Mouse (Mus musculus) forebrain, embryonic 15.5 days (tissue): ENCODE measurements at regions not wholly inside any gene's neighbourhood (a gene's known extent, or its start where the extent isn't known, plus 50 kb on each side); places are given as distances from the start of the nearest gene placed in this dataset.
"Not testable (repeated sequence)": the region's sequence is repeated elsewhere in the genome, so short reads cannot be mapped to it uniquely, and the experiment has no call there.

Experiments used
- ATAC-seq: fragments of 200-750 bp; cut with Nextera tagmentation; replicated peaks from 2 replicates; pipeline ENCODE4 v1.8.0; 2017; ENCODE audit warnings: mild to moderate bottlenecking, moderate TSS enrichment, moderate library complexity
- H3K27ac ChIP-seq: fragments of 300-500 bp; sonication (generic); replicated peaks from 2 replicates; pipeline ENCODE4 v1.5.1; 2015; ENCODE audit warnings: mild to moderate bottlenecking, inconsistent platforms
- H3K27me3 ChIP-seq: fragments of 300-500 bp; sonication (generic); 2 replicates; pipeline ENCODE4 v1.6.1; 2015; ENCODE audit warnings: inconsistent platforms
- H3K36me3 ChIP-seq: fragments of 300-500 bp; sonication (generic); 2 replicates; pipeline ENCODE4 v1.6.1; 2015; ENCODE audit warnings: mild to moderate bottlenecking, inconsistent platforms
- H3K4me1 ChIP-seq: fragments of 300-500 bp; sonication (generic); 2 replicates; pipeline ENCODE4 v1.6.1; 2015; ENCODE audit warnings: inconsistent platforms
- H3K4me2 ChIP-seq: fragments of 300-500 bp; sonication (generic); replicated peaks from 2 replicates; pipeline ENCODE4 v1.6.1; 2015; ENCODE audit warnings: mild to moderate bottlenecking, inconsistent platforms
- H3K4me3 ChIP-seq: fragments of 300-500 bp; sonication (generic); 2 replicates; pipeline ENCODE4 v1.5.1; 2015; ENCODE audit warnings: mild to moderate bottlenecking, inconsistent platforms
- H3K9ac ChIP-seq: fragments of 300-500 bp; sonication (generic); replicated peaks from 2 replicates; pipeline ENCODE4 v1.6.1; 2015; ENCODE audit warnings: mild to moderate bottlenecking, inconsistent platforms
- H3K9me3 ChIP-seq: fragments of 300-500 bp; sonication (generic); 2 replicates; pipeline ENCODE4 v1.6.1; 2016; ENCODE audit warnings: inconsistent platforms
- WGBS: fragments of 180-500 bp; shearing (Covaris S2); methylation state at CpG from one replicate; pipeline ENCODE4 v1.1.7; 2015; ENCODE audit warnings: mixed read lengths; 5-methylcytosine and 5-hydroxymethylcytosine counted together

- Histone ChIP-seq H3K9ac (no peak overlapping the region), H3K4me3 (no peak overlapping the region), H3K27me3 (no peaks in the 10 kb centered on the region), H3K27ac (no peak overlapping the region), H3K4me2 (no peak overlapping the region), H3K36me3 (no peaks in the 10 kb centered on the region), H3K4me1 (no peaks in the 10 kb centered on the region), H3K9me3 (no peaks in the 10 kb centered on the region)
- no peak for ATAC-seq
- 92% methylated on average over 2 of the region's 2 CpGs for WGBS
Measured at GRCm38 (mm10) chr7:82101314-82101713, 72.3 kb upstream of the Sh3gl3 start.

- Histone ChIP-seq H3K36me3 (no peaks in the 10 kb centered on the region), H3K9me3 (no peaks in the 10 kb centered on the region), H3K9ac (no peak overlapping the region), H3K27me3 (no peaks in the 10 kb centered on the region), H3K4me1 (no peaks in the 10 kb centered on the region), H3K27ac (no peak overlapping the region), H3K4me3 (no peak overlapping the region), H3K4me2 (no peak overlapping the region)
- ATAC-seq, result no peak
- WGBS, result 86% methylated on average over 5 of the region's 5 CpGs
Measured at GRCm38 (mm10) chr7:82105631-82106030, 68.0 kb upstream of the Sh3gl3 start.

- not testable (repeated sequence) for H3K4me3 ChIP-seq, H3K36me3 ChIP-seq, H3K27ac ChIP-seq, H3K27me3 ChIP-seq, ATAC-seq, H3K4me1 ChIP-seq, H3K9ac ChIP-seq, H3K9me3 ChIP-seq, H3K4me2 ChIP-seq
Measured at GRCm38 (mm10) chr7:82109141-82109540, 64.5 kb upstream of the Sh3gl3 start.

- H3K36me3 ChIP-seq, result no peaks in the 10 kb centered on the region
- H3K27me3 ChIP-seq, result no peaks in the 10 kb centered on the region
- 71% methylated on average over 5 of the region's 5 CpGs for WGBS
- no peaks in the 10 kb centered on the region for H3K9me3 ChIP-seq
- H3K27ac ChIP-seq, result no peak overlapping the region
- no peak overlapping the region for H3K9ac ChIP-seq
- no peak overlapping the region for H3K4me2 ChIP-seq
- no peak for ATAC-seq
- H3K4me3 ChIP-seq, result no peak overlapping the region
- H3K4me1 ChIP-seq, result no peaks in the 10 kb centered on the region
Measured at GRCm38 (mm10) chr7:82109550-82109949, 64.1 kb upstream of the Sh3gl3 start.

- H3K36me3 ChIP-seq, result no peaks in the 10 kb centered on the region
- H3K4me1 ChIP-seq, result no peaks in the 10 kb centered on the region
- no peak overlapping the region for H3K4me3 ChIP-seq
- ATAC-seq, result no peak
- no peak overlapping the region for H3K9ac ChIP-seq
- no peak overlapping the region for H3K4me2 ChIP-seq
- WGBS, result 87% methylated on average over 8 of the region's 8 CpGs
- H3K27ac ChIP-seq, result no peak overlapping the region
- no peaks in the 10 kb centered on the region for H3K27me3 ChIP-seq
- no peaks in the 10 kb centered on the region for H3K9me3 ChIP-seq
Measured at GRCm38 (mm10) chr7:82109977-82110376, 63.7 kb upstream of the Sh3gl3 start.

GRCm38 (mm10) chr7:82112046-82112445 is 61.6 kb upstream of the Sh3gl3 start:
- WGBS, result 66% methylated on average over 6 of the region's 6 CpGs
- H3K4me3 ChIP-seq, result no peak overlapping the region
- H3K9ac ChIP-seq, result no peak overlapping the region
- H3K4me2 ChIP-seq, result no peak overlapping the region
- no peak overlapping the region for H3K27ac ChIP-seq
- no peaks in the 10 kb centered on the region for H3K9me3 ChIP-seq
- ATAC-seq, result no peak
- no peaks in the 10 kb centered on the region for H3K27me3 ChIP-seq
- H3K4me1 ChIP-seq, result no peaks in the 10 kb centered on the region
- no peaks in the 10 kb centered on the region for H3K36me3 ChIP-seq

- H3K4me3 ChIP-seq, result no peak overlapping the region
- no peak for ATAC-seq
- no peaks in the 10 kb centered on the region for H3K27me3 ChIP-seq
- H3K9ac ChIP-seq, result no peak overlapping the region
- no peaks in the 10 kb centered on the region for H3K36me3 ChIP-seq
- no peaks in the 10 kb centered on the region for H3K4me1 ChIP-seq
- H3K9me3 ChIP-seq, result no peaks in the 10 kb centered on the region
- H3K4me2 ChIP-seq, result no peak overlapping the region
- H3K27ac ChIP-seq, result no peak overlapping the region
- WGBS, result 73% methylated on average over 6 of the region's 6 CpGs
Measured at GRCm38 (mm10) chr7:82115646-82116045, 58.0 kb upstream of the Sh3gl3 start.

GRCm38 (mm10) chr7:82119266-82119665 is 54.4 kb upstream of the Sh3gl3 start:
- Histone ChIP-seq H3K27me3 (no peaks in the 10 kb centered on the region), H3K36me3 (no peaks in the 10 kb centered on the region), H3K9me3 (no peaks in the 10 kb centered on the region), H3K4me3 (no peak overlapping the region), H3K9ac (no peak overlapping the region), H3K4me1 (no peaks in the 10 kb centered on the region), H3K27ac (no peak overlapping the region), H3K4me2 (no peak overlapping the region)
- 20% methylated on average over 2 of the region's 2 CpGs for WGBS
- ATAC-seq, result peak; percentile 79

GRCm38 (mm10) chr7:82119866-82120265 is 53.8 kb upstream of the Sh3gl3 start:
- H3K27ac ChIP-seq, result no peak overlapping the region
- no peak overlapping the region for H3K4me2 ChIP-seq
- H3K9ac ChIP-seq, result no peak overlapping the region
- H3K36me3 ChIP-seq, result no peaks in the 10 kb centered on the region
- H3K27me3 ChIP-seq, result no peaks in the 10 kb centered on the region
- WGBS, result 48% methylated on average over 9 of the region's 9 CpGs
- H3K4me3 ChIP-seq, result no peak overlapping the region
- no peaks in the 10 kb centered on the region for H3K4me1 ChIP-seq
- ATAC-seq, result 0 out of 2 replicates have a peak, but pooled peaks have one; percentile 8
- no peaks in the 10 kb centered on the region for H3K9me3 ChIP-seq

GRCm38 (mm10) chr7:82121746-82122145 is 51.9 kb upstream of the Sh3gl3 start:
- ATAC-seq, result 0 out of 2 replicates have a peak, but pooled peaks have one; percentile 23
- Histone ChIP-seq H3K36me3 (no peaks in the 10 kb centered on the region), H3K4me3 (no peak overlapping the region), H3K27ac (no peak overlapping the region), H3K9ac (no peak overlapping the region), H3K9me3 (no peaks in the 10 kb centered on the region), H3K4me2 (no peak overlapping the region), H3K27me3 (no peaks in the 10 kb centered on the region), H3K4me1 (no peaks in the 10 kb centered on the region)
- WGBS, result 0% methylated on average over 1 of the region's 1 CpGs
